Mouse (Mus musculus) myocyte (in vitro differentiated cells): ENCODE results near the gene Cib4.

Source experiments
- CEBPB ChIP-seq: IDR thresholded peaks from 2 replicates; pipeline ENCODE4 v1.6.1; 2011; ENCODE audit warnings: mild to moderate bottlenecking, moderate library complexity; ENCODE audit not compliant: poor library complexity, insufficient read depth, severe bottlenecking
- MAX ChIP-seq: IDR thresholded peaks from one replicate; pipeline ENCODE4 v1.6.1; 2011; ENCODE audit warnings: low read depth, mild to moderate bottlenecking, control low read depth
- MYOG ChIP-seq, 3 experiments: IDR thresholded peaks; one replicate each; pipeline ENCODE4 v1.6.1; 2011; ENCODE audit warnings: control low read depth in 2 of 3, low read depth in 2 of 3, mild to moderate bottlenecking in 2 of 3; ENCODE audit not compliant: insufficient read length in 2 of 3, control insufficient read depth in 1 of 3, insufficient read depth in 1 of 3
- POLR2A ChIP-seq: IDR thresholded peaks from one replicate; pipeline ENCODE4 v1.6.1; 2011; ENCODE audit warnings: low read depth, mild to moderate bottlenecking, control low read depth, moderate library complexity; ENCODE audit not compliant: insufficient read length
- USF1 ChIP-seq: IDR thresholded peaks from one replicate; pipeline ENCODE4 v1.6.1; 2011; ENCODE audit warnings: low read depth, mild to moderate bottlenecking, control low read depth, moderate library complexity

DNA sequence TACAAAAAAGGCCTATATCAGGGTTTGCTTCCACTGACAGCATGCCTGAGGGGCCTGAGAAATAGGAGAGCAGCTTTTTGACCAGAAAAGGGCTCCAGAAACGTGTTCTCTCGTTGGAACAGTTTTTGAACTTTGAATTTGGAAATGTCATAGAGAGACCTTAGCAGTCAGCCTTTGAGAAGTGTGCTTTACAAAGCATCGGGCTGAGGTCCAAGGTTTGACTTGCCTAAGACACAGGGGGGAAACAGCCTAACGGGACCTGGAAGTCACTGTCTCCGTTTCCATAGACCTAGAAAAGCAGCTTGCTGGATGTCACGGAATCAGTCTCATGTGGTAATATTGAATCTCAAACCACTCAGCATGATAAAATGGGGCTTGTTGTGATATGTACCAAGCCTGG lies 6.4 kb upstream of the Cib4 start:
- no peak for TF ChIP-seq POLR2A
- no peak for TF ChIP-seq CEBPB
- no peak for TF ChIP-seq MYOG (IDR thresholded peaks at IDR 0.05; ENCODE audit: control insufficient read depth in 1 of 3, insufficient read depth in 1 of 3, insufficient read length in 2 of 3, low read depth in 2 of 3)
- TF ChIP-seq MAX, result no peak
- no peak for TF ChIP-seq USF1
